Mouse (Mus musculus): ENCODE data around the gene Zfp518a. TPM values are rescaled to one million over a fixed set of nuclear protein-coding genes. Genes with fewer than 3 reads are reported as not detected.

Gene Zfp518a
- 6.1 and 6.8 TPM in 2 replicates for polyA plus RNA-seq (2015; fragmentation: Nextera tagmentation; extraction: Ambion mirVana)

DNA sequence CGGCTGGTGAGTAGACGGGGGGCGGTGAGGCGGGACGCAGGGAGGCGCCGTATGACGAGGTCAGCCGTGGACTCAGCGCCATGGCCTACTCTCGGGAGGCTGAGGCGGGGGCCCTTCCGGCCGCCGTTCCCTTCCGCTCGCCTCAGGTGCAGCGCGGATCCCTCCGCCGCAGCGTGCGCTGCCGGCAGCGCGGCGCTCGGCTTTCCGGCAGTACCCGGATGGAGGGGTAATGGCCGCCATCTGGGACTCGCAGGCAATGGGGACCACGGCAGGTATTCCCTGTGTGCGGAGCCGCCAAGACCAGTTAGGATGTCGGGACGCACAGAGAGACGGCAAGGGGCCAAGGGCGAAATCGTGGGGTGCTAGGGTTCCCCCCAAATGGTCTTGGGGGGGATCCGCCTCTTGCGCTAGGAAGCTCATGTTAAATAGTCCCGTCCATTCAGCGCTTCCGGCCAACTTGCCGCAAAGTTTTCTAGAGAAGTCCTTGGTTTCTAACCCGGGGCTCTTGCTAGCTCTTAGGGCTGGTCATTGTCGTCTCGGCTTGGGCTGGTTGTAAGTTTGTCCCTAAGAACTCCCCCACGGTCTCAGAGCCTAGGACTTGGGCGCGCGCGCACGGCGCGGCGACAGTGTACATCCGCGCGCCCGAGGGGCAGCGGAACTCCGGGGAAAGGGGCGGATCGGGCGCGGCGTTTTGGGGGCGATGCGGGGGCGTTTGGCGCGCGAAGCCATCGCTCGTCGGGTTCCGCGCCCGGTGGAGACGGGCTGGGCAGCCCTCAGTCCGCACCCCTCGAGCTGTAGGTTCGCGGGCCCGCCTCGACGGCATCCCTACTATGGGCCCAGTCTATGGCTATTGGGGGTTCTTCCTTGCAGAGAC is at the start of gene Zfp518a:
Gene Zfp518a (plus strand): TSS at position 187 of the 874 bp plus-strand sequence.
- TF ChIP-seq CTCF (IDR thresholded peaks at IDR 0.05; ENCODE audit: low read depth), result no peak
- TF ChIP-seq EP300 (optimal IDR thresholded peaks at IDR 0.05), result no peak
- 1% methylated on average over 81 of the region's 89 CpGs for WGBS
- H3K9me3 ChIP-seq (ENCODE audit: control insufficient read depth, low read length), result peaks cover 3% of the 10 kb centered on the region; the same call in 1 of the 2 replicates
- no peaks in the 10 kb centered on the region for H3K36me3 ChIP-seq (ENCODE audit: control insufficient read depth, insufficient read depth, low read length)
- peak within 1 kb of the TSS; percentile 92 for H3K27ac ChIP-seq (replicated peaks)
- H3K27me3 ChIP-seq (ENCODE audit: control insufficient read depth, insufficient read depth, low read length), result no peaks in the 10 kb centered on the region
- peak within 1 kb of the TSS; percentile 80 for H3K9ac ChIP-seq (ENCODE audit: low read length)
- peak; percentile 93 for DNase-seq (ENCODE audit: low spot score)
- H3K4me3 ChIP-seq (ENCODE audit: low read depth, low read length), result peak within 1 kb of the TSS; percentile 82
- ATAC-seq (ENCODE audit: low FRiP score, low TSS enrichment), result peak; percentile 95
- H3K4me1 ChIP-seq (replicated peaks; ENCODE audit: control insufficient read depth, insufficient read depth), result no peaks in the 10 kb centered on the region
- peak within 1 kb of the TSS; percentile 75 for H3K4me2 ChIP-seq (replicated peaks; ENCODE audit: low read depth)

DNA sequence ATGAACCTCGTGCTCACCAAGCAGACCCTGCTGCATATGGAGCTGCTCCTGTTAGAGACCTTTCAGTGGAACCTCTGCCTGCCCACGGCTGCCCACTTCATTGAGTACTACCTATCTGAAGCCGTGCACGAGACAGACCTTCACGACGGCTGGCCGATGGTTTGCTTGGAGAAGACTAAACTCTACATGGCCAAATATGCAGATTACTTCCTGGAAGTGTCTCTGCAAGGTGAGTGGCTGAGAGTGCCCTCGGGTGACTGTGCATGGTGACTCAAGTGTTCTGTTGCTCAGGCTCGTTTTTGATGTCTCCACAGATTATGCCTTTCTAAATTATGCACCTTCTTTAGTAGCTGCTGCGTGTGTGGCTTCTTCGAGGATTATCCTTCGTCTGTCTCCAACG is 49.8 kb upstream of the Zfp518a start:
- ATAC-seq (ENCODE audit: low FRiP score, low TSS enrichment), result no peak
- WGBS, result 87% methylated on average over 13 of the region's 13 CpGs
- peaks cover 18% of the 10 kb centered on the region; the same call in 1 of the 2 replicates for H3K36me3 ChIP-seq (ENCODE audit: control insufficient read depth, insufficient read depth, low read length)

DNA sequence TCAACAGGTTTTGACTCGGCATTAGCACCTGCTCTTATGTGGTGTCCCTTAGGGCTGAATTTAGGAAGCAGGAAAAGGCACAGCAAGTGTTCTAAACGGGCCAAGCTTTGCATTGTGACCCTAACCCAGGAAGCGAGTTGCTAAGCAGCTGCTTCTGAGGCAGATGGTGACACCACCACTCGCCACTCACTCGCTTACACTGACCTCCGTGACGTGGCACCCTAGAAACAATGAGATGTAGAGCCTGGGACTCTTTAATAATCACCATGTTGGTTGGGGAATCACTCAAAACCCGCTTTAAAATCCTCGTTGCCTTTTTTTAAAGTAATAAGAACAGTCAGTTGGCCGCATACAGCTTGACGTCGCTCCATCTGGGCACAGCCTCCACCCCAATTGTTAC is 45.1 kb upstream of the Zfp518a start:
- Histone ChIP-seq H3K36me3 (ENCODE audit: control insufficient read depth, insufficient read depth, low read length) (peaks cover 18% of the 10 kb centered on the region; the same call in 1 of the 2 replicates), H3K4me1 (replicated peaks; ENCODE audit: control insufficient read depth, insufficient read depth) (no peaks in the 10 kb centered on the region), H3K9ac (ENCODE audit: low read length) (no peak overlapping the region), H3K4me2 (replicated peaks; ENCODE audit: low read depth) (no peak overlapping the region), H3K27ac (replicated peaks) (no peak overlapping the region), H3K27me3 (ENCODE audit: control insufficient read depth, insufficient read depth, low read length) (no peaks in the 10 kb centered on the region), H3K9me3 (ENCODE audit: control insufficient read depth, low read length) (no peaks in the 10 kb centered on the region), H3K4me3 (ENCODE audit: low read depth, low read length) (no peak overlapping the region)
- ATAC-seq (ENCODE audit: low FRiP score, low TSS enrichment) (no peak), DNase-seq (ENCODE audit: low spot score) (no peak)
- 87% methylated on average over 12 of the region's 12 CpGs for WGBS
- TF ChIP-seq EP300 (optimal IDR thresholded peaks at IDR 0.05) (no peak), CTCF (IDR thresholded peaks at IDR 0.05; ENCODE audit: low read depth) (no peak)

More for the DNA sequence above, 49.8 kb upstream of the Zfp518a start:
- TF ChIP-seq CTCF (IDR thresholded peaks at IDR 0.05; ENCODE audit: low read depth) (no peak), EP300 (optimal IDR thresholded peaks at IDR 0.05) (no peak)
- no peaks in the 10 kb centered on the region for H3K4me1 ChIP-seq (replicated peaks; ENCODE audit: control insufficient read depth, insufficient read depth)
- no peaks in the 10 kb centered on the region for H3K9me3 ChIP-seq (ENCODE audit: control insufficient read depth, low read length)
- no peak overlapping the region for H3K4me3 ChIP-seq (ENCODE audit: low read depth, low read length)
- no peak overlapping the region for H3K27ac ChIP-seq (replicated peaks)
- DNase-seq (ENCODE audit: low spot score), result no peak
- H3K4me2 ChIP-seq (replicated peaks; ENCODE audit: low read depth), result no peak overlapping the region
- no peaks in the 10 kb centered on the region for H3K27me3 ChIP-seq (ENCODE audit: control insufficient read depth, insufficient read depth, low read length)
- H3K9ac ChIP-seq (ENCODE audit: low read length), result no peak overlapping the region

DNA sequence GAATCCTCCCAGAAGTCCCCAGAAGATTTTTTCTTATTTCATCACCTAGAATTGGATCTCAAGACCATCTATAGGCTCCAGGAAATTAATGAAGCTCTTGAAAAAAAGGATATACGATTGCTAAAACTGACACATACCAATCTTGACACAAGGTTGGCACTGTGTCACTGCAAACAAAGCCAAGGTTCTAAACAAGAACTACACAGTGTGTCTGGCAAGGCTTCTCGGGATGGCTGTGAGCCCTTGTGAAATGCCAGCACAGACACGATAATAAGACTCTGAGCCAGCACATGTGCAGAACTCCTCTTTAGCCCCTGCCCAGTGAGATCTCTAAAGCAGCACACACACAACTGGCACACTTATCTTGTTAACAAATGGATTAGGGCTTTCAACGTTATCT is 35.0 kb upstream of the Zfp518a start:
- TF ChIP-seq EP300 (optimal IDR thresholded peaks at IDR 0.05) (no peak), CTCF (IDR thresholded peaks at IDR 0.05; ENCODE audit: low read depth) (no peak)
- no peaks in the 10 kb centered on the region for H3K4me1 ChIP-seq (replicated peaks; ENCODE audit: control insufficient read depth, insufficient read depth)
- H3K27me3 ChIP-seq (ENCODE audit: control insufficient read depth, insufficient read depth, low read length), result no peaks in the 10 kb centered on the region
- no peaks in the 10 kb centered on the region for H3K36me3 ChIP-seq (ENCODE audit: control insufficient read depth, insufficient read depth, low read length)
- WGBS, result 20% methylated on average over 4 of the region's 4 CpGs
- no peak overlapping the region for H3K4me2 ChIP-seq (replicated peaks; ENCODE audit: low read depth)
- H3K9ac ChIP-seq (ENCODE audit: low read length), result no peak overlapping the region
- no peaks in the 10 kb centered on the region for H3K9me3 ChIP-seq (ENCODE audit: control insufficient read depth, low read length)
- no peak overlapping the region for H3K27ac ChIP-seq (replicated peaks)
- no peak for DNase-seq (ENCODE audit: low spot score)
- no peak for ATAC-seq (ENCODE audit: low FRiP score, low TSS enrichment)
- no peak overlapping the region for H3K4me3 ChIP-seq (ENCODE audit: low read depth, low read length)

DNA sequence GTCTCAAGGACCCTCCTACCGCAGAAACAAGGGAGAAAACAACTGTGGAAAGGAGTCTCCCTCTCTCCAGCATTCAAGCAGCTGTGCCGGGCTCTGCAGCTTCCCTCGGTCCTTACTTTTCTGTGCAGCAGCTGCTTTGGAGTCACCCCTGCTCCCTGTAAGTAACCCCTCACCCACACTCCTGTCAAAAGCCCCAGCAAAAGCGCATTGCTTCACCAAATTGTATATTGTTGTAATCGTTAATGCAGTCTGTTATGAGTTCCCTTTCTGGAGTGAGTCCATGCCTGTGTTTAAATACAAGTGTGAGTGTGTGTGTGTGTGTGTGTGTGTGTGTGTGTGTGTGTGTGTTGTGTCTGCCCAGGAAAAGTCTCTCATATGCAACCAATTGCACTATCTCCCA is 26.2 kb upstream of the Zfp518a start:
- no peak overlapping the region for H3K27ac ChIP-seq (replicated peaks)
- H3K9me3 ChIP-seq (ENCODE audit: control insufficient read depth, low read length), result no peaks in the 10 kb centered on the region
- H3K36me3 ChIP-seq (ENCODE audit: control insufficient read depth, insufficient read depth, low read length), result no peaks in the 10 kb centered on the region
- no peak overlapping the region for H3K4me3 ChIP-seq (ENCODE audit: low read depth, low read length)
- DNase-seq (ENCODE audit: low spot score) (no peak), ATAC-seq (ENCODE audit: low FRiP score, low TSS enrichment) (no peak)
- H3K27me3 ChIP-seq (ENCODE audit: control insufficient read depth, insufficient read depth, low read length), result no peaks in the 10 kb centered on the region
- no peak overlapping the region for H3K9ac ChIP-seq (ENCODE audit: low read length)
- no peak overlapping the region for H3K4me2 ChIP-seq (replicated peaks; ENCODE audit: low read depth)
- H3K4me1 ChIP-seq (replicated peaks; ENCODE audit: control insufficient read depth, insufficient read depth), result no peaks in the 10 kb centered on the region; the same call in 1 of the 2 replicates
- WGBS, result 14% methylated on average over 5 of the region's 5 CpGs
- TF ChIP-seq EP300 (optimal IDR thresholded peaks at IDR 0.05) (no peak), CTCF (IDR thresholded peaks at IDR 0.05; ENCODE audit: low read depth) (no peak)

Measured in stomach, postnatal 0 days (tissue).